Mouse (Mus musculus) Patski (cell line): ENCODE data around the gene Snd1. TPM values are rescaled to one million over a fixed set of nuclear protein-coding genes. Genes with fewer than 3 reads are reported as not detected.

Experiments used
- ATAC-seq: fragments of 100-300 bp; one replicate; pipeline ENCODE4 v1.8.0; 2021
- CTCF ChIA-PET: fragments of 350-600 bp; sonication (Branson Sonifier 250); formaldehyde crosslinking; loops from one replicate; lab custom pipeline; 2022; ENCODE audit warnings: inconsistent platforms; lab: Charles Lee
- POLR2A ChIA-PET: fragments of 350-600 bp; sonication (Branson Sonifier 250); formaldehyde crosslinking; loops from one replicate; lab custom pipeline; 2022; ENCODE audit warnings: antibody characterized with exemption, inconsistent platforms; lab: Charles Lee
- DNase-seq: peaks from one replicate; pipeline ENCODE4 v3.0.0-alpha.2; 2011; ENCODE audit warnings: low read depth, low spot score
- H3K27me3 ChIP-seq: fragments of 371-371 bp; one replicate; pipeline ENCODE4 v1.5.1; 2021
- CTCF ChIP-seq: fragments of 100-300 bp; IDR thresholded peaks from one replicate; pipeline ENCODE4 v1.5.1; 2021
- in situ Hi-C: fragments of 300-500 bp; cut with MboI; formaldehyde crosslinking; loops from 3 replicates; pipeline ENCODE4 v1.11.1; 2018; ENCODE audit warnings: low pct_unique_long_range_greater_than_20kb, mixed read lengths
- polyA plus RNA-seq: library from polyadenylated mRNA; unstranded; gene quantifications from one replicate; pipeline ENCODE4 v1.2.3, GENCODE M21; 2021

Gene Snd1
- polyA plus RNA-seq, 1 experiment from 2014 or later = 107 TPM

DNA sequence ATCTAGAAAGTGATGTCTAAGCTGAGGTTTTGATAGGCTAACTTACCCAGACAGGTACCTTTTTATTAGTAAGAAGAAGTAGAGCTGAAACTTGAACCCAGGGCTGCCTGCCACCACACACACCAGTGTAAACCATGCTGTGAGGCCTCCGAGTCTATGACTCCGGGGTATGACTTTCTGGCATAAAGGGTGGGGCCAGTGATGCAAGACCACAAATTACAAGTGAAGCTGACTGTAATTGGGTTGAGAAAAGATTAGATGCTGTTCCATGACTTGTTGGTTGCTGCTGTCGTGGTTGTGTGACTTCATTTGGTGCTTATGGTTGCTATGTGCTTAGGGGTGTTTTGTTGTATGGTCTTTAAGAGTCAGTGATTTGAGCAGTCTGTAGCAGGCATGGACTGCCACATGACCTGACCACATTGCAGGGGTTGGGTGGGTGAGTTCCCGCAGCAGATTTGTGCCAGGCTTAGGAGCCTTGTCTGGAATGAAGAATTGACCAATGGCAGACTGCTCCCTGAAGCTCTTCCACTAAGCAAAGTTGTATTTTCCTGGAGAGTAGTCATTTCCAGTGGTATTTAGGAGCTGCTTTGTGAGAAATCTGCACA is 7.9 kb downstream of the Snd1 start:
- H3K27me3 ChIP-seq = no peaks in the 10 kb centered on the region
- ChIA-PET POLR2A (no interaction called here), CTCF (no interaction called here)
- DNase-seq = no peak
- TF ChIP-seq CTCF = no peak
- in situ Hi-C loops = no loop called here
- ATAC-seq = no peak

DNA sequence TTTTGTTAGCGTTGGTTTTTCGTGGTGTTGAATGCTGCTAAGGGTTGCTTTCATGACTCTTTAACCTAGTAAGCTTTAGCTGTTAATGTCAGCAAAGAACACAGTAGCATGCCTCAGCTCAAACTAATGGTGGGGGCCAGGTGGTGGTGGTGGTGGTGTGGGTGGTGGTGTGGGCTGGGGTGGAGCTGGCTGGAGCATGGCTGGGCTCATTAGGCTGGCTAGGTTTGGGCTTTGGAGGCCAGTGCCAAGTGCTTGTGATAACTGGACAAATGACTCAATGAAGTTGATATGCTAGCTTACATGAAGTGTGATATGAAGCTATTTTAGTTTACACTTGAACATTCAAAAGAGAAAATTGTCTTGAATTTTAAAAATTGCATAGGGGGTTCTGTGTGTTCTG is 11.1 kb downstream of the Snd1 start:
- no peaks in the 10 kb centered on the region for H3K27me3 ChIP-seq
- POLR2A ChIA-PET = no interaction called here
- no peak for ATAC-seq
- in situ Hi-C loops = no loop called here
- CTCF ChIA-PET = no interaction called here
- TF ChIP-seq CTCF = no peak
- DNase-seq = no peak

DNA sequence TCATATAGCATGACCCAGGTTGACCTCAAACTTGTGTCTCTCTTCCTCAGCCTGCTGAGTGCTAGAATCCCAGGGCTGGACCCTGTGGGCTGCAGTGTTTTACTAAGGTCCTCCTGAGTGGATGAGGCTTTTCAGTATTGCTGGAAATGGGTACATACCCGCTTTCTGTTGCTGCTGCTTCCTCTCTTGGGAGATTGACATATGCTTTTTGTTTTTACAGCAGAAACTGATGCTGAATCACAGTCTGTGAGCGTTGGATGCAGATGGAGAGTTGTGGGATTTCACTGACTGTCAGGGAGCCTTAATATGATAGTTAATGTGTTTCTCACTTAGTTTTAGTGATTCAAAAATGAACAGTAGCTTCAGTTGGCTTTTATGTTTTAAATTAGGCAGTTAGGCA is 11.5 kb downstream of the Snd1 start:
- no peak for TF ChIP-seq CTCF
- DNase-seq = no peak
- POLR2A ChIA-PET = interaction anchor here (0.8 kb wide), 1 partner anchor 21 kb away, joined by 5 read pairs; no protein-coding TSS in a partner anchor
- ATAC-seq = no peak
- CTCF ChIA-PET = no interaction called here
- in situ Hi-C loops = no loop called here
- no peaks in the 10 kb centered on the region for H3K27me3 ChIP-seq

DNA sequence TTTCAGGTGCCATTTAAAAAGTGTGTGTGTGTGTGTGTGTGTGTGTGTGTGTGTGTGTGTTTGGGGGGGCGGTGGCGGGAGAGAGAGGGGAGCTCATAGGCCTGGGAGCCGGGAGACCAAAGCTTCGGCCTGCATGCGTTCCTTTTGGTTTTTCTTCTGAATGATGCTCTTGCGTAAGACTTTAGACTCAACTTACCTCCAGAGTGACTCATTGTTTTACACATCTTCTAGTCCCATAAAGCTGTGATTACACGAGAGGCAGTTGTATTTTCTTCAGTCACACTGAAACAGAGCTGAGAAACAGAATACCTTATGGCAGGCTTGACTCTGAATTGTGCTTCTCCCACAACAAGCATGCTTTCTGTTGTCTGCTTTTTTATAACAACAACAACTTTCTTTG is 12.0 kb downstream of the Snd1 start:
- ChIA-PET POLR2A (interaction anchor here (0.8 kb wide), 1 partner anchor 20 kb away, joined by 5 read pairs; no protein-coding TSS in a partner anchor), CTCF (no interaction called here)
- H3K27me3 ChIP-seq = no peaks in the 10 kb centered on the region
- no peak for ATAC-seq
- in situ Hi-C loops = no loop called here
- DNase-seq = no peak
- no peak for TF ChIP-seq CTCF

DNA sequence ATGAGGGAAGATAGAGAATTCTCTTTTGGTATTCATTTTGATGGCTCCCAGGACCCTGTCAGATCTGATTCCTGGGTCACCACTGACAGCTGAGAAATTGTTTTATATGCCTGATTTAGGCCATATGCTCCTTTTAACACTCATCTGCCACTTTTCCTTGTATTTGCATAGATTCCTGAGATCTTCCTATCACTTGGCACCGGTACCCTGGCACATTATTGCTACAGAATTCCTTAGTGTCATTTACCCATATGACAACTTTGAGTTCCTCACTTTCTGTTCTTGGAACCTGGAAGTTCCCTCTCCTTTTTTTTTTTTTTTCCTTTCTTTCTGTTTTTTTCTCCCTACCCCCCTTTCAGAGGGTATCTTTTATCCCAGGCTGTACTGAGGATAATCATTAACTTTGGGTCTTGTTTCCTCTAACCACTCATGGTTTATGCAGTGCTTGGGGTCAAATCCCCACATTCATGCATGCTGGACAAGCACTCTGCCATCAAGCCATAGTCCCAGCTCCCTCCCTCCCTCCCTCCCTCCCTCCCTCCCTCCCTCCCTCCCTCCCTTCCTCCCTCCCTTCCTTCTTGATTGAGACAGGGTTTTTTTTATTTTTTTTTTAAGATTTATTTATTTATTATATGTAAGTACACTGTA is 13.4 kb downstream of the Snd1 start:
- in situ Hi-C loops = no loop called here
- ATAC-seq (no peak), DNase-seq (no peak)
- ChIA-PET CTCF (no interaction called here), POLR2A (no interaction called here)
- TF ChIP-seq CTCF = no peak
- no peaks in the 10 kb centered on the region for H3K27me3 ChIP-seq

DNA sequence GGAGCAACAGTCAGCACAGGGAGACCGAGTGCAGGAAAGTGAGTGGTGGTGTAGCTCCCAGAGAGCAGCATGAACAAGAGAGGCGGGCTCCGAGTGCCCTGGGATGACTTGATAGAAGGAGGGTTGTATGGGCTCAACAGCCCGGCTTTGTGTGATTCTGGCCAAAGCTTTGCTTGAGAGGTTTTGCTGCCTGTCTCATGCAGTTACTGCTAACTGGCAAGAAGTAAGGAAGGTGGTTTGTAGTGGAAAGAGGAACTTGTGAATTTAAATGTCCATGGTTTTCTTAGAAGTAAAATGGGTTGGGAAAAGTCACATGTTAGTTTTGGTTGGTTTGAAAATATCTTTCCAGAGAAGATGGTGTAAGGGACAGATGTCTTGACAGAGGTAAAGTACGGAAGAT is 15.7 kb downstream of the Snd1 start:
- in situ Hi-C loops = no loop called here
- no peak for ATAC-seq
- no peak for TF ChIP-seq CTCF
- ChIA-PET POLR2A (no interaction called here), CTCF (no interaction called here)
- DNase-seq = no peak
- no peaks in the 10 kb centered on the region for H3K27me3 ChIP-seq

DNA sequence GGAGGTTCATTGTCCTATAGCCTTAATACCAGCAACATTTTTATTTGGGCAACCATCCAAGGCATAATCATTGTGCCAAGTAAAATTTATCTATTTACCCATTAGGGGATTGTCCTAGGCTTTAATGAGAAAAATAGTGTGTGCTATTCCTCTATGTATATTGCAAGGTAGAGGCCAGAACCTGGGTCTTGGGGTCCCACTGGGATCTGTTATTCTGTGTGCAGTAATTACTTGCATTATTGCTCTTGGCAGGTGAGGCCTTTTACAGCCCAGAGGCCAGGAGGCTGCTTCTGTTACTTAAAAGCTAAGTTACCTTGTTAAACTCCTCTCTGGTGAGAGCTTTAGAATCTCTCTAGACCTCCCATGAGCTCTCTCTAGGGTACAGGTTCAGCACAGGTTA is 16.3 kb downstream of the Snd1 start:
- in situ Hi-C loops = no loop called here
- no peaks in the 10 kb centered on the region for H3K27me3 ChIP-seq
- no peak for TF ChIP-seq CTCF
- ChIA-PET CTCF (interaction anchor here (1.7 kb wide), 1 partner anchor 20 kb away, joined by 4 read pairs; no protein-coding TSS in a partner anchor), POLR2A (no interaction called here)
- ATAC-seq = no peak
- DNase-seq = no peak

DNA sequence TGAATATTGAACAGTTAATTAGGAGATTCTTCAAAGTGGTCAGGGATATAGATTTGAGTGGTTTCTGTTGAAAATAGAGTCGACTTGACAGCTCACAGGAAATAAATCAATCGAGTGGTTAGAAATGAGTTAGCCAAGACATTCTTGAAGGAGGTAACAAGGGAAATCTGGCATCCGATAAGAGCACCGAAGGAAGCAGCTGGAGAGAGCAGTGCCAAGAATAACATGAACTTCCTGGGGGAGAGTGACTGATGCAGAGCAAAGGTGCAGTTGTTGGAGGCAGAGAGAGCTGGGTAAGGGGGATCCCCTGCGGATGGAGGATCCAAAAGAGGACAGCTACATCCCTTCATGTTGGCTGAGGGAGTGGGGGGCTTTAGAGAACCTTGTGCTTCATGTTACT is 22.9 kb downstream of the Snd1 start:
- no peaks in the 10 kb centered on the region for H3K27me3 ChIP-seq
- DNase-seq = no peak
- no peak for TF ChIP-seq CTCF
- in situ Hi-C loops = no loop called here
- ChIA-PET POLR2A (no interaction called here), CTCF (no interaction called here)
- ATAC-seq = no peak

DNA sequence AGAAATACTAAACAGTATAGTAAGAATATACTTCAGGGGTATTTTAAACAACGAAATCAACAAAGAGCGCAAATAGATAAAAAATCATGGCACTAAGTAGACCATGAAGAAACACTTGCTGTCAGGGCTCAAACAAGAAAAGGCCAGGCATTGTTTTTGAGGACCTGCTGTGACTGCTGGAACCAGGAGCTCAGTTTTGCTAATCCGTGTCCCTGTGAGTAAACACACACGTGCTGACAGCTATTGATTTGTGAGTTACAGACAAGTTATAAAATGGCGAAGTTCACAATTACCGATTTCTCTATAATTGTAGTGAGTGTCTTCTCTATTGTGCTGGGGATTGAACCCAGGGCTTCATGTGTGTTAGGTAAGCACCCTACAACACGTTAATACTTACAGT is 27.6 kb downstream of the Snd1 start:
- no peaks in the 10 kb centered on the region for H3K27me3 ChIP-seq
- DNase-seq = no peak
- in situ Hi-C loops = no loop called here
- ChIA-PET CTCF (interaction anchor here (0.8 to 1.3 kb wide), 2 partner anchors 11 to 14 kb away, joined by 3 read pairs; no protein-coding TSS in a partner anchor), POLR2A (interaction anchor here (0.6 kb wide), 1 partner anchor 16 kb away, joined by 3 read pairs; no protein-coding TSS in a partner anchor)
- no peak for ATAC-seq
- no peak for TF ChIP-seq CTCF

DNA sequence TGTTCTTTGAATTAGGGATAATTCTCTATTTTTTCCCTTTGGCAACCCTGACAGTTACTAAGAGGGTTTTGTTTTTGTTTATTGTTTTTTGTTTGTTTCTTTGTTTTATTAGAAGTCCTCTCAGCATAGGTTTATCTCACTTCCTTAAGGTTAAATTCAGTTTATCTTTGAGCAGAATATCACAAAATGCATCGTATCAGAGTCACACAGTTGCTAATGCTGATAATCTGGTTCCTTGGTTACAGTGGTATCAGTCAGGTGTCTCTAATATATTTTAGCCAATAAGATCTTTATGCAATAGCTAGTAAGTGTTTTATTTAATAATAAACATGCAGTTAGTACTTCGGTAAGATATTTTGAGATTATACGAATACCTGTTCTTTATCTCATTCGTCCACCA is 28.2 kb downstream of the Snd1 start:
- TF ChIP-seq CTCF = no peak

DNA sequence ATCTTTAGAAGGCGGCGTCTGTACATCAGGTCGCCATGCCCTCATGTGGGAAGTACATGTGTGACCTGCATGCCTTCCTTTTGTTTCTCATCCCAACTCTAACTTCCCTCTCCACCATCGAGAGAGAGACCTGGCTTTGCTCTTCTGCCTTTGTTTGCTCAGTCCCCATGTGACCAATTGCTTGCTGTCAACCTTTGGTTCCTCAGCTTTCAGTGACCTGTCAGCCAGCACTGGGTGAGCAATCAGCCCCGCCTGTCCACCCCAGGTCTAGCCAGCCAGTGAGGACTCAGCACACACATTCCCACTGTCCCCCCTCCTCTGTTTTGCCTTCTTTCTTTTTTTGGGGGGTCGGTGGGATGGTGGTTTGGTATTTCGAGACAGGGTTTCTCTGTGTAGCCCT is 29.7 kb downstream of the Snd1 start:
- no peak for DNase-seq
- H3K27me3 ChIP-seq = no peaks in the 10 kb centered on the region
- CTCF ChIA-PET = no interaction called here
- no peak for TF ChIP-seq CTCF
- in situ Hi-C loops = no loop called here
- ATAC-seq = no peak
- POLR2A ChIA-PET = interaction anchor here (0.6 kb wide), 1 partner anchor 691 kb away, joined by 3 read pairs; no protein-coding TSS in a partner anchor

More for the DNA sequence above, 28.2 kb downstream of the Snd1 start:
- in situ Hi-C loops = no loop called here
- POLR2A ChIA-PET = interaction anchor here (0.6 kb wide), 1 partner anchor 15 kb away, joined by 3 read pairs; no protein-coding TSS in a partner anchor
- H3K27me3 ChIP-seq = no peaks in the 10 kb centered on the region
- CTCF ChIA-PET = interaction anchor here (1.3 kb wide), 1 partner anchor 11 kb away, joined by 3 read pairs; no protein-coding TSS in a partner anchor
- ATAC-seq = no peak
- no peak for DNase-seq
